Mouse (Mus musculus) cortical plate, adult 2 months (tissue): ENCODE measurements around the gene Csnk2b.

ENCODE experiments used
- CTCF ChIP-seq: fragments of 200-500 bp; IDR thresholded peaks from 2 replicates; pipeline ENCODE4 v1.5.1; 2011; ENCODE audit warnings: mild to moderate bottlenecking, control low read depth, low read length; ENCODE audit not compliant: insufficient read depth; ENCODE audit errors: extremely low read depth
- POLR2A ChIP-seq: fragments of 200-500 bp; IDR thresholded peaks from 2 replicates; pipeline ENCODE4 v1.6.1; 2011; ENCODE audit warnings: mild to moderate bottlenecking, low read length, control low read depth; ENCODE audit not compliant: insufficient read depth; ENCODE audit errors: extremely low read depth

- TF ChIP-seq POLR2A (0 out of 2 replicates have a peak, but pooled peaks have one; percentile 25), CTCF (no peak)
Observed at GRCm38 (mm10) chr17:35147922-35148639, 26.2 kb upstream of the Csnk2b start.
